Mouse (Mus musculus): ENCODE data around the gene Coq7.
A peak's percentile ranks its signal among the peaks of the same experiment; 100 is the strongest.

The Coq7 gene

DNA sequence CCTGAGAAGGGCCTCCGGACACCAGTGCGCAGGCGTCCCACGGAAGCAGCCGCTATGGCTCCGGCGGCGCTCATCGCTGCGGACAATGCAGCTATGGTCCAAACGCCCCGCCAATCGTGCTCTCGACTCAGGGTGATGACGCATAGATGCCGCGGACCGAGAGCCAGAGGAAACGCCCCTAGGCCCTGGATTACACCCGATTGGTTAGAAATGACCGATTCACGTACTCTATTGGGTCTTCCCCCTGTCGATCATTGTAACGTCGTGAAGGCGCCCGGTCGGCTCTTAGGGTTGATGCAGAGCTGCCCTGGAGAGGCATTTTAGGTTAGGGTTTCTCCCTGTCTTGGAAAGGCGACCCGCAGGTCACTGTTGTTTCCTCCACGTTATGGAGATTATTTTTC, at the start of gene Coq7:
Gene Coq7, minus strand, starts transcription at position 179 of the 401 bp plus-strand sequence.
- DNase-seq = peak; percentile 95

DNA sequence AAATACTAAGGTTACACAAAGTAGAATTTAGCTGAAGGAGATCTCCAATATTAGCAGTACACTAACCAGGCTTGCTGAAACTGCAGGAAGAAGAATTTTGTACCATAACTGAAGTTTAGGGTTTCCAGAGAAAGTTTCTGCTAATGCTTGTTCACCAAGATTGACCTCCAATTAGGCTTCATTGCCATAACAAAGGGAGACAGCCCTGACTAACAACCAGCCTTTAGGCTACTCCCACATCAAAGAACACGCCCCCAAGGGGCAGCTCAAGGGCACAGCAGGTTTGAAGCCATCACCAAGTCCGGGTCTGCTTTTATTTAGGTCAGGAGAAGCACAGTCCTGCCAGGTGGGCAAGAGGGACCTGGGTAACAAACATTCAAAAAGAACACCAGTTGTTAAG, 46.8 kb upstream of the Coq7 start:
- DNase-seq = no peak

DNA sequence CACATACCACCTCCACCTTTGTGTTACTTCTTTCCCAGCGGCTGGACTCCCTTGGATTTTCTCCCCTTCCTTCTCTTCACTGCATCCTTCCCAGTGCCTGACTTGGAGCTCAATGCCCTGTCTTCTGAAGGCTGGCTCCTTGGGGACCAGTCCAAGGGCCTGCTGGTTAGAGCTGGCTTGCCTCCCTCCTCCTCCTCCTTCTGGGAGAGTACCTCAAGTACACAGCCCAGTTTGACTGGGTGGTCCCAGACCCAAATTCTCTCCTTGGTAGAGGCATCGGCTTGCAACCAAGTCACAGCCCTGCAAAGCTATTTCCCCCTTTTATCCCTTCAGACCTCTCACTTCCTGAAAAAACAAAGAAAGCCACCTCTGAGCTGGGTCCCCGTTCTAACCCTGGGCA, 45.1 kb upstream of the Coq7 start:
- no peak for DNase-seq

DNA sequence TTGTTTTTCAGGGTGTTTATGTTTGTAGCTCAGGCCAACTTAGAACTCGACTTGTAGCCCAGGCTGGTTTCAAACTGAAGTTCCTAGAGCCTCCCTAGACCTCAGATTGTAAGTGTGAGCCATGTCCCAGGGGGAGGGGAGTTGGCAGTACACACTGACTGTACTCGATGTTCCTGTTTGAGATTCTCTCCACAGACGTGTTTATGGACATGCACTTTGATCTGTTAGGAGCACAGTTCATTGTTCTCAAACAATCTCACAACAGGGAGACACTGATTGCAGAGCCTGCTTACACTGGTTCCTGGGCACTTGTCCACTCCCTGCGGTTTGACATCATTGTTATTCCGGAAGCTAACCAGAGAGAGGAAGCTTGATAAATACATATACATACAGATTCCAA, 38.9 kb upstream of the Coq7 start:
- no peak for DNase-seq

DNA sequence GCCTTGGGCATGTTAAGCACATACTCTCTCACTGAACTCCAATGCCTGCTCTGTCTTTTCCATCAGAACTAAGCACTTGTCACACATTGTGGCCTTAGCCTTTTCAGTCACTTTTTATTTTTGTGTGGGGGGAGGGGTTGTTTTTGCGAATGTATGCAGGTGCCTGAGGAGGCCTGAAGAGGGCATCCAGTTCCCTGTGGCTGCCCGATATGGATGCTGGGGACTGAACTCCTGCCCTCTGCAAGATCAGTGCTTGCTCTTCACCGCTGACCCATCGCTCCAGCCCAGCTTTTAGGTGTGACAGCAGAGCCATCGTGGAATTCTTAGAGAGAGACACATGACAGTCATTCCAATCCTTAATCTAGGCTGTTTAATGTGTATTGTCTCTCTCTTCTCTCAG, 38.2 kb upstream of the Coq7 start:
- DNase-seq = no peak

DNA sequence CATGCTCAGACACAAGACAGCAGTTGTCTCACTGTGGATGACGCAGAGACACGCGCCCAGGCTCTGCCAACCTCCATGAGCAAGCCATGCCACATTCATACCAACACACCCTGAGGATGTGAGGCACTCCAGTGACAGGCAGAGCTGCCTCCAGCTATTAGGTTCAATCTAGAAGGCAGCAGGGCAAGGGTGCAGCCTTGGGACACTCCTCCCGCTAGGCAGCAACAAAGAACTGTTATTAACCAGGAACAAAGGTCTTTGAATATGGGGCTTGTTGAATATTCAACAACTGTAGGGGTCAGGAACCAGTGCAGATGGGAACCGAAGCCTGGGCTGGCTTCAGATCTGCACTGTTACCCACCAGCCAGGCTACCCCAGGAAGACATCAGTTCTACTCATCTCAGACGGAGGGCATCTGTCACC, 36.0 kb upstream of the Coq7 start:
- no peak for DNase-seq

DNA sequence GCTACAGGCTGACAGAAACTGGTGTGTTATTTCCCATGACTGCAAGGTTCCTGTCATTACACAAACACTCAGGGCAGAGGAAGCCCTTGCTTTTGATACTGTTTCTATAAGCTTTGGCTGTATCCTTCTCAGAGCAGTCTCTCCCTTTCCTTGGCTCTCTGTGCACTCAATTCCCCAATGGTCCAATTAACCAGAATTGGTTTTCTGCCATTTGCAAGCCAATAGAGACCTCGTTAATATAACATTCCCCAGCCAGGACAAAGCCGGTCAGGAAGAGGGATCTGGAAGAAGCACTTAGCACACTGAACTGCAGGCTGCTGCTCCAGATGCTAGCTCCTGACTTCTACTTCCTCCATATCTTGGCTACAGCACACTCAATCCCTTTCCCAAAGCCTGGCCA, 21.1 kb upstream of the Coq7 start:
- DNase-seq = no peak

DNA sequence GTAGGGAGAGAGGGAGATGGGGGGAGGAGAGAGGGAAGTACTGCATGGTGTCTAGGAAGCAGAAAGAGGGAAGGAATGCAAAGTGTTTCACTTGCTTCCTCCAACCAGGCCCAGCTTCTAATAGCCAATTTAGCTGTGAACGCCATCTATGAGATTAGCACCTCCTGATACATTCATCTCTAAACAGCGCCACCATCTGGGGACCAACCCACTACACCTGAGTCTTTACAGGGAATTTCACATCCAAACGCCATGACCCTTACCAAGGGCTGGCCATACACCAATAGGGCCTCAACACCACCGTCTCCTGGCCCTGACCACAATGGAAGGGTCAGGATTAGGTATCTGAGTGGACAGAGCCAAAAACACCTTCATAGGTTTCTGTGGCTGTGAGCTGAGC, 20.7 kb upstream of the Coq7 start:
- DNase-seq = no peak

DNA sequence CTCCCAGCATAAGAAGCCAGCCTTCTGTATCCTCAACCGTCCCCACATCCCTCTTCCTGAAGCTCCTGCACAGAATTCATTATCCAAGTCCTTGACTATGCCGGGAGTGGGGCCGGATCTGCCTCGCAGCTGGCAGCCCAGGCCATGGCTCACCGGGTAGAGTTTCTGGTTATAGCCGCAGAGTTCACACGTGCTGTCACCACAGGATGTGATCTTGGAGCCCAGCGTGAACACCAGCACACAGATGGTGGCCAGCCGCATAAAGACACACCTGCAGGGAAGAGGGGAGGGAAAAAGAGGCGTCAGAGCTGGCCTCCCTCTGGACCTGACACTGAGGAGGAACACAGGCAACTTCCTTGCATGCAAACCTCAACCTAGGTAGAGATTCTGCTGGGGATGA, 14.3 kb upstream of the Coq7 start:
- no peak for DNase-seq

DNA sequence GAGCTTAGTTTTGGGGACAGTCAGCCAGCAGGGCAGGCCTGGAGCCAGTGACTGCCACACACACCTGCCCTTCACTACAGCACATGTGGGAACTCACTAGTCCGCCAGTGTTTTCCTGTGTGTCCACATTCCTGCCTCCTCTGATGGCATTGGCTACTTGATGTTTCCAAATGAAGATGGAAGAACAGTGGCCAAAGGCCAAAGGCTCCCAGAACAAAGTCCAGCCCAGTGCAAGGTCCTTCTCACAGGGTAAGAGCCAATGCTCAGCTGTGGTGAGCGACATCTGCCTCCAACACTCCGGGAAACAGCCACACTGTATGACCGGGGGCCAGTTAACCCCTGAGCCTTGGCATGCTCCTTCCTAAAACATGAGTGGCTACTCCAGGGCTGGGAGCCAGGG, 11.0 kb upstream of the Coq7 start:
- no peak for DNase-seq

DNA sequence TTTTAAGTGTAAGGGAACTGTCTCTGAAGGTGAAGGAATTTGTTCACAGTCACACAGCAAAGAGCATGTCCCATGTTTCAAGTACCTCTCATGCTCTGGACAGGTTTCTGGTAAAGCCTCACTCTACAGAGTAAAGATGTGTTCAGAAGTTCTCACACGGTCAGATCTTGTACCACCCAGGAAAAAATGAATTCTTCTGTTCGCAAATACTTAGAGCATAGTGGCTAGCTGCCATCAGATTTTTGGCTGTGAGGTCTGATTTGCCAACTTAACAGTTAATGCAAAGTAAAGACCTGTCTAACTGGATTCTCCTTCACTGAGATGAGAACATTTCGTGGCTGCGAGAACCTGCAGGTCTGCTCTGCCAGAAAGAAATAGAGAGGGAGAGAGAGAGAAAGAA, 1.9 kb upstream of the Coq7 start:
- DNase-seq = no peak

DNA sequence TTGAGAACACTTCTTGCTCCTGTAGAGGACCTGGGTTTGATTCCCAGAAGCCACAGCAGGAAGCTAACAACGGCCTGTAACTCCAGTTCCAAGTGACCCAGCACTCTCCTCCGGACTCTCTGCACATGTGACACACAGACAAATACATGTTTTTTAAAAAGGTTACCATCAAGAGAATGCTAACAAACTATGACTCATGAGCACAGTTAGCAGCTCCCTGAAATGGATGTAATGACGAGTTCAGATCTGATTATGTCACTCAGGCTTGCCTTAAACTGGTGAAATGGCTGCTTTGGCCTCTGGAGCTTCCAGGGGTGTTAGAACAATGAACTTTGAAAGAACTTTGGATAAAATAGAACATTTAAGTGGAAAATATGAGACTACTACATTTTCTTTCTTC, 1.2 kb upstream of the Coq7 start:
- DNase-seq = no peak

DNA sequence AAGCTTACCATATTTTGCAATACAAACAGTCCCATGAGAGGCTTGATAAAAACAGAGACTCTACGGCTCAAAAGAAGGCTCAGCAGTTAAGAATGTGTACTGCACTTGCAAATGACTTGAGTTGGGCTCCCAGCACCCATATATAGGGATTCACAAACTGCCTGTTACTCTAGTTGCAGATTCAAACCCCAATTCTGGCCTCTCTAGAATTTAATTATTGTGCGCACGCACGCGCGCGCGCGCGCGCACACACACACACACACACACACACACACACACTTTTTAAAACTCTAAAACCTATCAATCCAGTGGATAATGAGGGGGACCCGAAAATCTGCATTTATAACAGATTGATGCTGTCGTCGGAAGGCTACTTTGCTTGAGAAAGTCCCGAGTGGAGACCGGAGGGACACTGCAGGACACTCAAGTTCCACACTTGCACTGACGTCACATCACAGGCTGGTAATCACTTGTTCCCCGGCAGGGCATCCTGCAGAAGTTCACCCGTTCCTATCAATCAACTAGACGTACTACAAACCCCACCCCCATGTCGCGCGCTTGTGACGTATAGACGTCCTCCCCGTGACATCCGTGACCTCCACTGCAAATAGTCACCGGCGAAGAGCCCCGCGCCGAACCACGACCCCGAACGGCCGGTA, 508 bp downstream of the Coq7 start:
- DNase-seq = peak; percentile 96

DNA sequence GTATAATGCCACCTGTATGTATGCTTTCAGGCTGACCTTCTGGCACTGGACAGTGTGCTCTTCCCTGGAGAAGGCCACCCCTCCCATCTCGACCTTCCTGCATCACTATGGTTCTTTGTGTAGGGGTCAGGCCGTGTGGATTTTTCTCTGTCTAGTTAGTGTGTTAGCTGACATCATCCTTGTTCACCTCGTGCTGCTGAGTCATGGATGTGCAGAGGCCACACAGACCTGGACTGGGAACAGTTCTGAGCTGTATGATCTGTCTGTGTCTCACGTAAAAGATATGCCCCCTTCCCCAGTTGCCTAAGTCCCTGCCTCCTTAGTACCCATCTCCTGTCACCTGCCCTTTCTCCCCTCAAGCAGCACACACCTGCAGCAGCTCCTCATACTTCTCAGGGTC, 6.2 kb downstream of the Coq7 start:
- DNase-seq = no peak

DNA sequence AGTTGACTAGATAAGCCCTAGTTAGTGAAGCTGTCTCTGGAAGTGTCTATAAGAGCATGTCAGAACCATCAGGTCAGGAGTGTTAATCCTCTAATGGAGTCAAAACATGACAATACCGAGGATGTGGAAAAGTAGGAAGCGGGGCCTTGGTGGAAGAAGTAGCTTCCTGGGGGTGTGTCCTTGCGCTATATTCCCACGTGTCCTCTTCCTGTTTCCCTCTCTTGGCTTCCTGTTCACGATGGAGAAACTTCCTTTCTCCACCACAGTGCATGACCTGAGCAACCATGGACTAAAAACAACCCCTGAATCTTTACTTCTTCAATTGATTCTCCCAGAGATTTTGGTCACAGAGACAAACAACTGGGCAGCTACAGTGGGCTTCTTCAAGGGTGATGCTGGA, 11.1 kb downstream of the Coq7 start:
- DNase-seq = no peak

DNA sequence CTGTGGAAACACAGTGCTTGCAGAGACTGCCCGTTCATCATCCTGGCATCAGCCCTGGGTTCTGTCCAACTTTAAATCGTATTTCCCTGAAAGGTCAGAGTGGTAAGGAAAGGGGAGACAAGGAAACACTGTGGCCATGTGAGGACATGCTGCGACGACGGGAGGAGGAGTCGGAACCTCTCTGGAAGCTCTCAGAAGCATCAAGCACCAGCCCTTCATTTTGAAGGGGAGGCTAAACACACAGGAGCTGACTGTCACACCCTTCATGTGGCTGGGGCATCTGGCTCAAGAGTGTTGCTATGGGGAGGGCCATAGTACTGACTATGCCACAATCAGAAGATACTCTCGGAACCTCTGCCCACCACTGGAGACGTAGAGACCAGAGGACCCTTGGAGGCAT, 13.5 kb downstream of the Coq7 start:
- no peak for DNase-seq

DNA sequence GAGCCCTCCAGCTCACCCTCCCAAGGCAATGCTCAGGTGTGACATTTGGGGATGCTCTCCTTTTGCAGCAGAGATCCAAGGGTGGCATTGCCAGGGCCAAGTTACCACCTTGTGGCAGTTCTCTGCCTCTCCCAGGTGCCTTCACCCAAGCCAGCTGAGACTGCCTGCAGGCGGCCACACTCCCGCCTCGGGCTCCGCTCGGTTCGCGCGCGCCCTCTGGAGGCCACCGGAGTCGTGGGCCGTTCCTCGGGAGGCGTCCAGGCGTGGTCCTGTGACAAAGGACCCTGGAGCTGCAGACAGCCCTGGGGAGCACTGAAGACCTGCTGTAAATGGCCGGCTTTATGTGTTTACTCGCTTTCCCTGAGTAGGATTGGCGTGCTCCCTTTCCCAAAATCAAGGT, 14.5 kb downstream of the Coq7 start:
- DNase-seq = peak; percentile 53

DNA sequence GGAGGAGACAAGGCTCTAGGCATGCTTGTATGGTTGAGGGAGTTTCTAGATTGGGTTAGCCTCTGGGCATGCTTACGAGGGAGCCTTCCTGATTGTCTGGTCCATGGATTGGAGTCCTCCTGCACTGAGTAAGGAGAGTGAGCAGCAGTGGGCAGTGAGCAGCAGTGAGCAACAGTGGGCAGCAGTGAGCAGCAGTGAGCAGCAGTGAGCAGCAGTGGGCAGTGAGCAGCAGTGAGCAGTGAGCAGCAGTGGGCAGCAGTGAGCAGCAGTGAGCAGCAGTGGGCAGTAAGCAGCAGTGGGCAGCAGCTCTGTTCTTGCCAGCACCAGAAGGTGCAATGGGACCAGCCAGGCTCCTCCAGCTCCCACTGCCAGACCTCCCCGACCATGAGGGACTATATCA, 15.3 kb downstream of the Coq7 start:
- DNase-seq = no peak

DNA sequence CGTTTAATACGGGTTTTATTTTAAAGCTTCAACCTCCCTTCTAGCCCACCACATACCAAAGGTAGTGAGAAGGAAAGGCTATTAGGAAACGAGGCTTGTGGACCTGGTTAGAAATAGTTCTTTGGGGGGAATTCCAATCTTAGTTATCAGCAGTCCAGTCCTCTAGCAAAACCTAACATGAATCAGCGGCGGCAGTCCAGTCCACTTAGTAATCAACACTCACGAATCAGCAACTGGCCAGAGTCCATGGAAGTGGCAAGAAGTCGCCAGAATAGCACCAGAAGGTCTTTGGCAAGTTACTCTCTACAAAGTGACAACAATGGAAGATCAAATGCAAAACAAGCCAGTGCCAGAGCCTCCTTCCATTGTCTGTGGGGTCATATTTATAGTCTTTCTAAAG, 24.6 kb downstream of the Coq7 start:
- DNase-seq = no peak

DNA sequence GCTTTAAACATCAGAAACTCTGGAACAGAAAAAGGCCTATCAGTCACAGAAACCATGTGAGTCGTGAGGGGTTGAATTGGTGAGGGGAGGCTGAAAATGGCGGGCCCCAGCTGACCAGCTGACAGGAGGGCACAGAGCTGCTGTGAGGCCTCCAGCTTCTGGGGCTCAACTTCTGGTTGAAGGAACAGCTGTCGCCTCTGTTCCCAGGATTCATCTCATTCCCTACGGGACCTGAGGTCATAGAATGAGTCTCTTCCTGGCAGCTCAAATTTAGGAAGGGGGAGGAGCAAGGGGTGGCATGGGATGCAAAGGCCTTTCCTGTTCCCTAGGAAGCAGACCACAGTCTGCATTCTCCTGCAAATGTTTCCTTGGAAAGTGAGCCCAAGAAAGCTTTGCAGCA, 29.3 kb downstream of the Coq7 start:
- no peak for DNase-seq

DNA sequence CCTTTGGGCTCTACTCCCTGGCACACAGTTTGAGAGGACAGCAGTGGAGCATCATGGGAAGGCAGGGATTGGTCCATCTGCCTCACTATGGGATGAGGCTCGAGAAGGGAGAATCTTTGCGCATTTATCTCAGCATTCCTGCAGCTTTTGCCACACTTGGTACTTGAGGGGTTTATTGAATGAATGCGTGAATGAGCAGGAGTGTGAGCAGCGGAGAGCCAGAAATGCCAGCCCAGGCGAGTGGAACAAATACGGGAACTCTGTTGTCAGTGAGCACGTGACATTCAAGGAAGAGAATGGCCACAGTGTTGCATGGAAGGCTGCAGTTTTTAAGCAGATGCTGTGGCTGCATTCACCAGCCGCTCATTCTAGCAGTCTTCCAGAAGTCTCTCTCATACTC, 30.8 kb downstream of the Coq7 start:
- DNase-seq = no peak

DNA sequence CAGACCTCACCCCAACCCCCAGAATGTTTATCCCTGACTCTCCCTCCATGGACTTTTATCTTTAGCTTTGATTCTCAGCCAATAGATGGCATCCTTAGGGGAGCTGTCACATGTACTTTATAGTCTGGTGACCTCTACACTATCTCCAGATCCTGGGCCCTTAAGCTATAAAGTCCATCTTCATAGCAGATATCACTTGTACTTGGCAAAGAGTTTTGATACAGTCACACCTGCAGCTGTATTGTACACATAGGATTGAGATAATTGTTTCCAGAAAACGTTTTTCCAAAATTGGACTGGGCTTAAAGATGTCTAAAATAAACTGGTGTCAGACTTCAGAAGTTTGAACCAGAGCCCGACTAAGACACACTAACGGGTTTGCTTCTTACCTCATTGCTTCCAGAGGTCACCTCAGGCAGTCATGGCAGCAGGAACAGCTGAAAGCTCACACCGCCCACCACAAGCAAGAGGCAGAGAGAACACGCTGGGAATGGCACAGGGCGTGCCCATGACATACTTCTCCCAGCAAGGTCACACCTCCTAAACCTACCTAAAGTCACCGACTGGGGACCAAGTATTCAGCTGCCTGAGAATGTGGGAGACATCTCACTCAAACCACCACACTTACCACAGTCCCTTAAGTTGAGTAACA, 33.2 kb downstream of the Coq7 start:
- no peak for DNase-seq

DNA sequence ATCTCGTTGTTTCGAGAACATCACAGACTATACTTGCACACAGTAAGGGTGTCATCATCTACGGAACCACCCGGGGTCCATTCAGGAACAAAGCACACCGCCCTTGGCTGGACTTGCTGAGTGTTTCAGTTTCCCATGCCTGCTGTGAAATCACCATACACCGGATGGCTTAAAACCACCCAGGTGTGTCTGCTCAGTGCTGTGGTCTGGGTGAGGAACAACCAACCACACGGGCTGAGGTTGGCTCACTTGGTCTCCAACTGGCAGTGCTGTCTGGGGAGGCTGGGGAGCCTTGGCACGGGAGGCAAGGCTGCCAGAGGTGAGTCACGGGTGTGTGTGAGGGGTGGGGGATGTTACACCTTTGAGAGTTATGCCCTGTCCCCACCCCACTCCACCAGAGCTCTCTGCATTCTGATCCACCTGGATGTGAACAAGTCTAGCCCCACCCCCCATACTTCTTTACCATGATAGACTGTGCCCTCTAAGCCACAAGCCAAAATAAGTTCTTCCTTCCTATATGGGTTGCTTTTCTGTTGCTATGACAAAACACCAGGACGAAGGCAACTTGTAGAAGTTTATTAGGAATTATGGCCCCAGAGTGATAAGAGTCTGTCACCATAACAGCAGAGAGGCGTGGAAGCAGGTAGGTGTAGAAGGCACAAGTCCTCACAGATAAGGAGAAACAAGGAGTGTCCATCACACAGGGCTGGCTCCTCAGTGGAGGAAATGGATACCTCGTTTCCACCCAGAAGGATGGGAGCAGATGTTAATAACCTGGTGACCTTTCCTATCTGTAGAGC, 34.0 kb downstream of the Coq7 start:
- no peak for DNase-seq

DNA sequence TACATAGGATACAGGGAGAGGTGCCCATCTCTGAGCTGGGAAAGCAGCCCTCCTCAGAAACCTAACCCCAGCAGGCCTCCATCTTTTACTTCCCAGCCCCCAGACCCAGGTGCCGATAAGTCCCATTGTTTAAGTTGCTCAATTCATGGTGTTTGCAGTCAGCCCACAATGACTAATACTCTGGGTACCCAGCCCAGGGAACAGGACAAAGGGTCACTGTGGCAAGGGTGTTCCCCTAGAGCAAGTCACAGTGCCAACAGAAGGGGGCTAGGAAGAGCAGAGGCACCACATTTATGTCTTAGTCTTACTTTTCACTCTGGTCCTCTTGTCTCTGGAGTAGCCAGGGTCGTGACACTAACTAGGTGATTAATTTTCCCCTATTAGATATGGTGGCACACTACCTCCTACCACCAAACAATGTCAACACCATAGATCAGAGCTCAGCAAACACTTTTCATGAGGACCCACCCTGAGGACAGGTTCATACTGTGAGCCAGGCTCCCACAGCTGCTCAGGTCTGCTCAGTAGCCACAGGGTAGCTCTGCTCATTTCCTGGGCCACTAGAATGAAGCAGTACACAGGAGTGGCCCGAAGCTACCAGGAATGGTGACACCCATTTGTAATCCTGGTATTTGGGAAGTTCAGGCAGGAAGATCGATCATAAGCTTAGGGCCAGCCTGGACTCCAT, 38.1 kb downstream of the Coq7 start:
- no peak for DNase-seq

All from cerebellum, adult 11 months (tissue).